Mouse (Mus musculus) forebrain, embryonic 12.5 days (tissue): ENCODE measurements around the gene Ccl22. TPM values are rescaled to one million over a fixed set of nuclear protein-coding genes. Genes with fewer than 3 reads are reported as not detected.

Experiments used
- ATAC-seq: fragments of 200-750 bp; cut with Nextera tagmentation; 2 replicates; pipeline ENCODE4 v1.8.0; 2017; ENCODE audit warnings: moderate TSS enrichment; ENCODE audit not compliant: low FRiP score
- H3K27ac ChIP-seq: fragments of 300-500 bp; sonication (generic); 2 replicates; pipeline ENCODE4 v1.5.1; 2016; ENCODE audit warnings: mild to moderate bottlenecking
- H3K27me3 ChIP-seq: fragments of 300-500 bp; sonication (generic); 2 replicates; pipeline ENCODE4 v1.6.1; 2016; ENCODE audit warnings: mild to moderate bottlenecking
- H3K36me3 ChIP-seq: fragments of 300-500 bp; sonication (generic); replicated peaks from 2 replicates; pipeline ENCODE4 v1.6.1; 2016; ENCODE audit warnings: mild to moderate bottlenecking
- H3K4me1 ChIP-seq: fragments of 300-500 bp; sonication (generic); 2 replicates; pipeline ENCODE4 v1.6.1; 2016
- H3K4me2 ChIP-seq: fragments of 300-500 bp; sonication (generic); 2 replicates; pipeline ENCODE4 v1.6.1; 2016; ENCODE audit warnings: mild to moderate bottlenecking, moderate library complexity
- H3K4me3 ChIP-seq: fragments of 300-500 bp; sonication (generic); replicated peaks from 2 replicates; pipeline ENCODE4 v1.5.1; 2016; ENCODE audit warnings: mild to moderate bottlenecking
- H3K9ac ChIP-seq: fragments of 300-500 bp; sonication (generic); 2 replicates; pipeline ENCODE4 v1.6.1; 2016; ENCODE audit warnings: mild to moderate bottlenecking
- H3K9me3 ChIP-seq: fragments of 300-500 bp; sonication (generic); 2 replicates; pipeline ENCODE4 v1.6.1; 2016
- WGBS: fragments of 180-500 bp; shearing (Covaris S2); methylation state at CpG from one replicate; pipeline ENCODE4 v1.1.7; 2016; 5-methylcytosine and 5-hydroxymethylcytosine counted together
- polyA plus RNA-seq: library from polyadenylated mRNA; unstranded; fragments of >200 nt; fragmentation: Nextera tagmentation; extraction: Ambion mirVana; gene quantifications from 2 replicates; pipeline ENCODE4 v1.2.1, GENCODE M21; 2016

Ccl22 gene
- polyA plus RNA-seq, 1 experiment from 2014 or later: not detected

DNA sequence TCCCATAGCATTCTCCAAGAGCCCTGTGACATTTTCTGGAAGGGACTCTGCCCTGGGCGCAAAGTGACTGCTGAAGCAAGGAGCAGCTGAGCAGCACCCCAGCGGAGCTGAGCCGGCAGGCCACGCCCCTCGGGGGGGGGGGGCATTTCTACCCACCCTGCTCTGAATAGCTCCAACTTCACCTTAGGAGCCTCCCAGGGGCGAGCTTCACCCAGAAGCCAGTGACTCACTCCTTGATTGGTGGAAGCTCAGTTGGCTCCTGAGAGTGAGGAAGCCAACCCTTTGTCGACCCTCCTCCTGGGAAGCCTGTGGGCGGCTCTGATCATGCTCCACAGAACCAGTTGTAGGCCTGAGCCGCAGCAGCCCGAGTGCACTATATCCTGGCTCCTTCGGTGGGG is 36.4 kb downstream of the Ccl22 start:
- Histone ChIP-seq H3K9me3 (no peaks in the 10 kb centered on the region), H3K27me3 (no peaks in the 10 kb centered on the region), H3K4me2 (peak overlapping the region; percentile 21; the same call in 1 of the 2 replicates), H3K27ac (no peak overlapping the region), H3K9ac (no peak overlapping the region), H3K4me3 (no peak overlapping the region), H3K4me1 (peaks cover 15% of the 10 kb centered on the region), H3K36me3 (no peaks in the 10 kb centered on the region)
- whole genome bisulfite sequencing: 8% methylated on average over 11 of the region's 11 CpGs
- ATAC-seq: no peak

DNA sequence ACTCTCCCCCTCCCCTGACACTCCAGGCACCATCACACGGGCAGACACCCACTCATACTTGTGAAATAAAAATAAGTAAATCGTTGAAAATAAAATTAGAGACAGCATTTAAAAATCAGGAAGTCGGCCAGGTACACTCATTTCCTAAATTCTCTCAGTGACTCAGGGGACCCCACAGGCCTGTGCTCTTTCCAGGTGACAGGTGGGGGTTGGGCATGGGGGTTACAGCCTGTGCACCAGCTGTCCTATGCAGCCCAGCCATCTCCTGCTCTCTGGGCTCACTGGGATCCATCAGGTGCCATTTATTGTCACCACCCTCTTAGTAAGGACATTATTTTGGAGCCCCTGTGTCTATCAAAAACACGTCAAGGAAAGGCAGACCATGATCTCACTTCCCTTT is 38.5 kb downstream of the Ccl22 start:
- 81% methylated on average over 4 of the region's 4 CpGs for whole genome bisulfite sequencing
- Histone ChIP-seq H3K4me3 (no peak overlapping the region), H3K27me3 (no peaks in the 10 kb centered on the region), H3K9me3 (no peaks in the 10 kb centered on the region), H3K4me1 (peaks cover 10% of the 10 kb centered on the region), H3K36me3 (no peaks in the 10 kb centered on the region), H3K9ac (no peak overlapping the region), H3K27ac (no peak overlapping the region), H3K4me2 (no peak overlapping the region)
- ATAC-seq: no peak

DNA sequence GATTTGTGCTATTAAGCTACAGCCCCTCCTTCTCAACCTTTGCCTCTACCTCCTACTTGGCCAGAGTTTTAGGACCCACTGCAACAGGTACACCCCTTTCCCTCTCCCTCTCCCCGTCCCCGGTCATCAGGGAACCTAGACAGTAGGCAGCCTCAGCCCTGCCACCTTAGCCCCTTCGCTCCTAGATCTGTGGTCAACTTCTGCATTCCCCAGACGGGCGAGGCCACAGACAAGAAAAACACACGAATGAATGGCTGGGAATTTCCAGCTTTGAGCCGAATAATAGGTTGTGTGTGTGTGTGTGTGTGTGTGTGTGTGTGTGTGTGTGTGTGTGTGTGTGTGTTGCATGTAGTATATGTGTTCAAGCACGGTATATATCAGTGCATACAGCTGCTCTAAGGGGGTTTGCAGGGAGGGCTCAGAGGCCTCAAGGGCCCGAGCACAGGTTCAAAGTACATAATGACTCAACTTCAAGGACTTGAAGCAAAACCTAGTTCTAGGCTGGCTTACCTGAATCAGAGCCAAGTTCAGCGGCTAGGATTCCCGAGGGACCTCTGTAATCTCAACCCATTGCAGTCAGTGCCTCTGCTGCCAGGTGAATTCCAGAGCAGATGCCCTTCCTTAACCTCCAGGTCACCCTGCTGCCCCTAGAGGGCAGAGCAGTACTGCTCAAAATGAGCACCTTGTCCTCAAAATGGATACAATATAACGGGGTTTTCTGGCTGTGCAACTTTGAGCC is 40.0 kb downstream of the Ccl22 start:
- Histone ChIP-seq H3K9ac (no peak overlapping the region), H3K27ac (no peak overlapping the region), H3K36me3 (no peaks in the 10 kb centered on the region), H3K9me3 (no peaks in the 10 kb centered on the region), H3K4me1 (peaks cover 22% of the 10 kb centered on the region), H3K27me3 (no peaks in the 10 kb centered on the region), H3K4me3 (no peak overlapping the region), H3K4me2 (no peak overlapping the region)
- ATAC-seq: no peak
- 69% methylated on average over 12 of the region's 12 CpGs for WGBS

- H3K36me3 ChIP-seq: no peaks in the 10 kb centered on the region
- H3K4me2 ChIP-seq: no peak overlapping the region
- no peak overlapping the region for H3K4me3 ChIP-seq
- no peak for ATAC-seq
- no peaks in the 10 kb centered on the region for H3K27me3 ChIP-seq
- H3K27ac ChIP-seq: no peak overlapping the region
- peaks cover 22% of the 10 kb centered on the region for H3K4me1 ChIP-seq
- H3K9me3 ChIP-seq: no peaks in the 10 kb centered on the region
- H3K9ac ChIP-seq: no peak overlapping the region
- 70% methylated on average over 6 of the region's 6 CpGs for WGBS
Measured at GRCm38 (mm10) chr8:94785995-94786595, 40.7 kb downstream of the Ccl22 start.

- no peak for ATAC-seq
- Histone ChIP-seq H3K27ac (no peak overlapping the region), H3K4me1 (peaks cover 13% of the 10 kb centered on the region; the same call in 1 of the 2 replicates), H3K27me3 (no peaks in the 10 kb centered on the region), H3K4me2 (no peak overlapping the region), H3K4me3 (no peak overlapping the region), H3K9ac (no peak overlapping the region), H3K9me3 (no peaks in the 10 kb centered on the region), H3K36me3 (no peaks in the 10 kb centered on the region)
- 74% methylated on average over 15 of the region's 15 CpGs for WGBS
Measured at GRCm38 (mm10) chr8:94787524-94788501, 42.4 kb downstream of the Ccl22 start.

DNA sequence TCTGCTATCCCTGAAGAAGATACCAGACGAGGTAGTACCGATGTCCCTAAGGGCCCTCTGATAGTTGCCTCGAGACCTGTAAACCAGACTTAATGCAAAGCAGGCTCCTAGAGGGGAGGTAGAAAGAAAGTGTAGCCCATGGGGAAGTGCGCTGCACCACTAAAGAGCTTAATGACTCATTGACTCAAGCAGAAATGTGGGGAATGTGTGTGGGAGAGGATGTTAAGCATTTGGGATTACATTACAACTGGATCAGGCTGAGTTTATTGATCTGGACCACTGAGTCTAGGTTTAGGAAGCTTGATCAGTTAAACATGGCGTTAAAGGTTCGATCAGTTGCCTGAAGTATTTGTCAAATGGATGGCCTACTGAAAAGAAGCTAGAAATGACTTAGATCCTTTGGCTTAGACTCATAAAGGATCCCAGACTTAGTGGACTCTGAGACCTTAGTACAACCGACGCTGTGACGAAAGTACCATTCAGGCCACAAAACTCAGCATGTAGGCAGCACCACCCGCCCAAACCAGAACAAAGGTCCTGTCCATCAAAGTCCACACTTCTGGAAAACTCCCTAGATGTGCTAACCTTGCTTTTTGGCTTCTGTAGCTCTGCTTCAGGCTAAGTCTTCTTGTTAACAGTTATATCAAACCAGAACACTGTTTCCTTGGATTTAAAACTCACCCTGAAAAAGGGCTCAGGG is 44.0 kb downstream of the Ccl22 start:
- Histone ChIP-seq H3K27ac (no peak overlapping the region), H3K36me3 (no peaks in the 10 kb centered on the region), H3K4me2 (no peak overlapping the region), H3K9ac (no peak overlapping the region), H3K4me1 (peaks cover 13% of the 10 kb centered on the region; the same call in 1 of the 2 replicates), H3K4me3 (no peak overlapping the region), H3K9me3 (no peaks in the 10 kb centered on the region), H3K27me3 (no peaks in the 10 kb centered on the region)
- WGBS: 51% methylated on average over 10 of the region's 10 CpGs
- ATAC-seq: no peak

DNA sequence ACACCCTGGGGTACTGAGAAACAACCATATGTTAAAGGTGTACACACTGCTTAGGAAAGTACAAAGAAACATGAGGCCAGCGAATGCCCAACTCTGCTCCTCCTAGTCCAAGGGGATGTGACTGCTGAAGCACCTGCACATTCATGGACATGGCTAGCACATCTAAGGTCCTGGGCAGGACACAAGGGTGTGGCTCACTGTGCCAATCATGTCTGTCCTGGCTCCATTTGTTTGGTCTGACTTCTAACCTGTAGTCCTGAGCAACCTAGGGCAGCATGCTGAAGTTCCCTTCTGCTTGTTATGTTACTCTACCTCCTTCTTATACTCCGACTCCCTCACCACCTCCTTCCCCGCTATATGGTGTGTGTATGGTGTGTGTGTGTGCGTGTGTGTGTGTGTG is 49.0 kb downstream of the Ccl22 start:
- Histone ChIP-seq H3K36me3 (no peaks in the 10 kb centered on the region), H3K27ac (no peak overlapping the region), H3K4me2 (no peak overlapping the region), H3K27me3 (no peaks in the 10 kb centered on the region), H3K4me3 (no peak overlapping the region), H3K9me3 (no peaks in the 10 kb centered on the region), H3K9ac (no peak overlapping the region), H3K4me1 (peaks cover 10% of the 10 kb centered on the region; the same call in 1 of the 2 replicates)
- no peak for ATAC-seq
- 96% methylated on average over 4 of the region's 4 CpGs for WGBS

DNA sequence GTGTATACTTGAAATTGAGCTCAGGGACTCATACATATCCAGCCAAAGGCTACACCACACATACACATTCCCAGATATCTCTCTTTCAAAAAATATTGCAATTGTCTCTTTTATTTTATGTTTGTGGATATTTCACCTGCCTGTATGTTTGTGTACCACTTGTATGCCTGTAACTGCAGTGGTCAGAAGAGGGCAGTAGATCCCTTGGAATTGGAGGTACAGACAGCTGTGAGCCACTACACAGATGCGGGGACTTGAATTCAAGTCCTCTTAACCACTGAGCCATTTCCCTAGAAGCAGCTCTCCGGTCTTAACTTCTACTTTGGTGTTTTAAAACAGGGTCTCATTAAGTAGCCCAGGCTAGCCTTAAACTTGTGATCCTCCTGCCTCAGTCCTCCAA is 49.4 kb downstream of the Ccl22 start:
- no peaks in the 10 kb centered on the region for H3K27me3 ChIP-seq

GRCm38 (mm10) chr8:94800278-94800968 is 55.0 kb downstream of the Ccl22 start:
- H3K27me3 ChIP-seq: no peaks in the 10 kb centered on the region
- H3K9ac ChIP-seq: no peak overlapping the region
- no peak overlapping the region for H3K4me3 ChIP-seq
- no peak overlapping the region for H3K4me2 ChIP-seq
- H3K36me3 ChIP-seq: no peaks in the 10 kb centered on the region
- WGBS: 68% methylated on average over 7 of the region's 7 CpGs
- 0 out of 2 replicates have a peak, but pooled peaks cover 3% of the 10 kb centered on the region for H3K4me1 ChIP-seq
- ATAC-seq: no peak
- no peaks in the 10 kb centered on the region for H3K9me3 ChIP-seq
- H3K27ac ChIP-seq: no peak overlapping the region

More for the DNA sequence above, 49.4 kb downstream of the Ccl22 start:
- 98% methylated on average over 2 of the region's 2 CpGs for WGBS
- Histone ChIP-seq H3K4me2 (no peak overlapping the region), H3K4me3 (no peak overlapping the region), H3K27ac (no peak overlapping the region), H3K9me3 (no peaks in the 10 kb centered on the region), H3K36me3 (no peaks in the 10 kb centered on the region), H3K4me1 (peaks cover 5% of the 10 kb centered on the region; the same call in 1 of the 2 replicates), H3K9ac (no peak overlapping the region)
- ATAC-seq: no peak
